Mouse (Mus musculus): ENCODE measurements around the gene Eef2k.

GRCm38 (mm10) chr7:120844689-120845088, 2.1 kb downstream of the Eef2k start:
- TF ChIP-seq CTCF (IDR thresholded peaks at IDR 0.05; ENCODE audit: extremely low read depth, insufficient read depth, low read length) (no peak), POLR2A (IDR thresholded peaks at IDR 0.05; ENCODE audit: extremely low read depth, insufficient read depth, low read length) (no peak)

All from cortical plate, adult 2 months (tissue).